Mouse (Mus musculus) MEL (cell line): ENCODE results near the gene Mif.

ENCODE experiments used
- CTCF ChIP-seq, 3 experiments: IDR thresholded peaks in 2 of 3; conservative IDR thresholded peaks in 1 of 3; 2 replicates each; pipeline ENCODE4 v1.5.1; 2011 to 2012; ENCODE audit warnings: low read length in 3 of 3, low read depth in 2 of 3, mild to moderate bottlenecking in 2 of 3, improper control_type of control experiment in 1 of 3, inconsistent platforms in 1 of 3, mixed read lengths in 1 of 3, moderate library complexity in 1 of 3; ENCODE audit not compliant: control insufficient read depth in 1 of 3, insufficient read depth in 1 of 3, poor library complexity in 1 of 3, severe bottlenecking in 1 of 3
- EP300 ChIP-seq, 2 experiments: IDR thresholded peaks; 2 replicates each; pipeline ENCODE4 v1.6.1; 2011; ENCODE audit warnings: improper control_type of control experiment in 2 of 2, low read length in 2 of 2, low read depth in 1 of 2, mild to moderate bottlenecking in 1 of 2
- GATA1 ChIP-seq: IDR thresholded peaks from 2 replicates; pipeline ENCODE4 v1.6.1; 2011; ENCODE audit warnings: low read depth, low read length, improper control_type of control experiment
- KAT2A ChIP-seq: conservative IDR thresholded peaks from 2 replicates; pipeline ENCODE4 v1.6.1; 2012; ENCODE audit warnings: low read depth, low read length, improper control_type of control experiment, inconsistent platforms
- MAFK ChIP-seq: IDR thresholded peaks from 2 replicates; pipeline ENCODE4 v1.6.1; 2011; ENCODE audit warnings: low read depth, mild to moderate bottlenecking, low read length, improper control_type of control experiment, borderline replicate concordance
- MXI1 ChIP-seq: IDR thresholded peaks from 2 replicates; pipeline ENCODE4 v1.6.1; 2011; ENCODE audit warnings: mild to moderate bottlenecking, low read depth, low read length, improper control_type of control experiment
- MYB ChIP-seq: IDR thresholded peaks from 2 replicates; pipeline ENCODE4 v1.6.1; 2011; ENCODE audit warnings: mild to moderate bottlenecking, low read depth, low read length, improper control_type of control experiment
- POLR2A ChIP-seq, 2 experiments: IDR thresholded peaks; 2 replicates each; pipeline ENCODE4 v1.6.1; 2011 to 2012; ENCODE audit warnings: low read length in 2 of 2, mild to moderate bottlenecking in 2 of 2, control low read depth in 1 of 2, improper control_type of control experiment in 1 of 2, low read depth in 1 of 2, moderate library complexity in 1 of 2; ENCODE audit not compliant: control insufficient read depth in 1 of 2, insufficient read depth in 1 of 2, poor library complexity in 1 of 2
- POLR2AphosphoS2 ChIP-seq: IDR thresholded peaks from 2 replicates; pipeline ENCODE4 v1.6.1; 2011; ENCODE audit warnings: low read length, improper control_type of control experiment
- SMC3 ChIP-seq: IDR thresholded peaks from 2 replicates; pipeline ENCODE4 v1.6.1; 2011; ENCODE audit warnings: low read depth, low read length, improper control_type of control experiment
- TAL1 ChIP-seq: IDR thresholded peaks from 2 replicates; pipeline ENCODE4 v1.6.1; 2012; ENCODE audit warnings: mild to moderate bottlenecking, inconsistent platforms, low read length, moderate library complexity, mixed read lengths
- ZC3H11A ChIP-seq: IDR thresholded peaks from 2 replicates; pipeline ENCODE4 v1.6.1; 2012; ENCODE audit warnings: low read depth, mild to moderate bottlenecking, inconsistent platforms, low read length, improper control_type of control experiment

GRCm38 (mm10) chr10:75878836-75879235 is 18.8 kb upstream of the Mif start:
- no peak for TF ChIP-seq POLR2A (IDR thresholded peaks at IDR 0.05; ENCODE audit: control insufficient read depth in 1 of 2, insufficient read depth in 1 of 2, low read depth in 1 of 2, low read length in 2 of 2, poor library complexity in 1 of 2)
- no peak for TF ChIP-seq CTCF (IDR thresholded peaks at IDR 0.05 in 2 of 3, conservative IDR thresholded peaks at IDR 0.05 in 1 of 3; ENCODE audit: control insufficient read depth in 1 of 3, insufficient read depth in 1 of 3, low read depth in 2 of 3, low read length in 3 of 3, poor library complexity in 1 of 3, severe bottlenecking in 1 of 3)
- TF ChIP-seq MXI1 = no peak
- no peak for TF ChIP-seq EP300 (IDR thresholded peaks at IDR 0.05; ENCODE audit: low read depth in 1 of 2, low read length in 2 of 2)
- no peak for TF ChIP-seq TAL1
- TF ChIP-seq POLR2AphosphoS2 = no peak
- no peak for TF ChIP-seq SMC3
- no peak for TF ChIP-seq GATA1
- TF ChIP-seq MYB = no peak
- TF ChIP-seq MAFK = no peak
- TF ChIP-seq KAT2A = no peak
- no peak for TF ChIP-seq ZC3H11A
